Mouse (Mus musculus) B cell, adult (primary cell): ENCODE measurements around the gene Esyt2. TPM values are rescaled to one million over a fixed set of nuclear protein-coding genes. Genes with fewer than 3 reads are reported as not detected.

Experiments
- total RNA-seq: library from RNA; stranded (reverse); gene quantifications from 4 replicates; pipeline ENCODE4 v1.2.4, GENCODE M21; 2023; ENCODE audit not compliant: inconsistent age

The Esyt2 gene
- 67.2 to 80.9 TPM (median 70.9 TPM) in 4 replicates for total RNA-seq

DNA sequence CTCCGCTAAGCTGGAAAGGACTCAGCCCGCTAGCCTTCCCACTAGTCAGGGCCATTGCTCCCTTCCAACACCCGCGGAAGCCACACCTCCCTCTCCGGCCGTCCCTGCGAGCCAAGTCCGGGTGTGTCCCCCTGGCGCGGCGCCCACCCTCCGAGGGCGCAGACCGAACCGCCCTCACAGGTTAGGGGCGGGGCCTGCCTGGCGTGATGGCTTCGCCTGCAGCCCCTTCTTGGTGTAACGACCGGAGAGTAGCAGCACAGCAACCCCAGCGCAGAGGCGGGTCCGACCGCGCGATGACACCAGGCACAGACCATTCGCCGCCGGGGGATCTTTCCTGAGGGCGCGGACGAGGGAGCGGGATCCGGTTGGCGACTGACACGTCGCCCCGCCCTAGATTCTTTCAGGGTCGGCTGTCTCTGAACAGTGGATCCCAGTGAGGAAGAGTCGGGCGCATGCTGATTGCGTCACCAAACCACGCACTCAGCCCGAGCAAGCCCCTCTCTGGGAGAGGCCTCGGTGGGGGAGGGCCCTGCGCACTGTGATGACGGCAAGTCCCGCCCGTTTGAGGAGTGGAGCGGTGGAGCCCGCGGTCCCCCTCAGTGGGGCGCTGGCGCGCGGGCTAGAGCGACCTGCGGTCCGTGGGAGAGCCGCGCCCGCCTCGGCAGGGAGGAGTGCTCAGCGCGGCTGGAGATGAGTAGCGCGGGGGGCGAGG, at the start of gene Esyt2:
TSS of gene Esyt2 (plus strand) at position 544 of the 712 bp plus-strand sequence.

DNA sequence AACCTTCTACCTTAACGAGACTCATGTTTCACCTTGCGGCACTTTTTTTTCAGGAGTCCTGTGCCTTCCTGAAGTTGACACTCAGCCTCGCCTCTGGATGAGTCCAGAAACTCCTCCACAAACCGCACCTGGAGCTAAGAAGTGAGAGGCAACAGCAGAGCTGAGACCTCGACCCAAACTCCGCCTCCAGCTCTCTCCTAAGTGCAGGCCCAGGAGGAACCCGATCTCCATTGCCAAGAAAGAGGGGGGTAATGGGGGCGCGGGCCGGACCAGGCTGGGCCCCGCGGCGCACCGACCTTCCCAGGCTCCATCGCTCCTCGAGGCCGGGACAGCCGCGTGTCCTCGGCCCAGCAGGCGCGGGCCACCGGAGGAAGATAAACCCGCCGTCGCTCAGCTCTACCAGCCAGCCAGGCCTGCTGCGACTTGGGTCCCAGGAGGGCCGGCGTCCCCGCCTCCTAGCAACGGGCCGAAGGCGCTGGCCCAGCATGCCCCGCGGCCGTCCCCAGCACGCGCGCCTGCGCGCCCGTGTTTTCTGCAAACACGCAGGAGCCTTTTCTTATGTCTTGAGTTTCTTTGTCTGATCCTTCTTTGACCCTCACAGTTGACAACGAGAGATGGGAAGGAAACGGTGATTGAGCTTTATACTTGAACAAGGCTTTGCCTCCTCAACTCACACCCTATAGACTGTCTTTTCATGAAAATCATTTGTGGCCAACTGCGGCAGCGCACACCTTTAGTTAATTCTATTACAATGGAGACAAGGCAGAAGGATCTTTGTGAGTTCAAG, 18.2 kb upstream of the Esyt2 start, which contains the start of gene Wdr60:
TSS of gene Wdr60 (minus strand) at position 468 of the 787 bp plus-strand sequence.

DNA sequence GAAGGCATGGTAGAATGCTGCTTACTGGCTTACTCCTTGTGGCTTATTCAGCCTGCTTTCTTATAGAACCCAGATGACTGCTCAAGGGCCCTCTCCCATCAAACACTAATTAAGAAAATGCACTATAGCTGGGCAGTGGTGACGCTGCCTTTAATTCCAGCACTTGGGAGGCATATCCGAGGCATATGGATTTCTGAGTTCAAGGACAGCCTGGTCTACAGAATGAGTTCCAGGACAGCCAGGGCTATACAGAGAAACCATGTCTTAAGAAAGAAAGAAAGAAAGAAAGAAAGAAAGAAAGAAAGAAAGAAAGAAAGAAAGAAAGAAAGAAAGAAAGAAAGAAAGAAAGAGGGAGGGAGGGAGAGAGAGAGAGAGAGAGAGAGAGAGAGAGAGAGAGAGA, 5.9 kb upstream of the Esyt2 start, which contains the start of gene Gm11027:
TSS of gene Gm11027 (plus strand) at position 301 of the 400 bp plus-strand sequence.

DNA sequence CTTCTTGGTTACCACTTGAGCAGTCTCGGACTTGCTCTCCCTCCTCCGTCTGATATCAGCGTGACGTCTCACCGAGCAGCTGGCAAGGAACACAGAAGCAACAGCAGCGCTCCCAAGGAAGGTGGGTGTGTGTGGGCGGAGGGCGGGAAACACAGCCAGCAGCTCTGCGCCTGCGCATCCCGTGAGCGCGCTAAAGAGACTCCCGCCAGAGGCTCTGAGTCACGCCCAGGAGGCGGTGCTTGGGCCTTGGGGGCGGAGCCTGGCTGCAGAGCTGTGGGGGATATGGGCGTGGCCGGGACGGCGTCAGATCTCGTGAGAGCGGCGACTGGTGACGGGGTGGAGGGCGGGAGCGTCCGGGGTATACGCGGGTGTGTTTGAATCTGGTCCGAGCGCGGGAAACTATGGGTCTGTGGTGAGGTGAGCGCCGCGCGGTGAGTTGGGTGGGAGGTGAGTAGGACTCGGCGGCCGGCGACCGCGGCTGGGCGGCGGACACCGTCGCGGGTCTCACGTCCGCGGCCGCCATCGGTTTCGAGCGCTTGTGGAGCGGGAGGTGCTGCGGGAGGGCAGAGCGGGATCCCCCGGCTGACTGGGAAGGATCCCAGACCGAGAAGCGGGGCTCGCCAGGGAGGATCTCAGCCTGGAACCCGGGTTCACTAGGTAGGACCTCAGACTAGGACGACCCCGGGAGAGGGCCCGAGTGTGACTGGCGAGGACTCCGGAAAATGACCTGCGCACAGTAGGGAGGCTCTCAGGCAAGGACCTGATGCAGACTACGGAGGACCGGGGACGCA, 124.2 kb downstream of the Esyt2 start, which contains the start of gene Ncapg2:
TSS of gene Ncapg2 (plus strand) at position 358 of the 791 bp plus-strand sequence.

Other genes with a start within 250 kb of the Esyt2 start
- 31.6 to 38.9 TPM (median 34.2 TPM) in 4 replicates for gene Zfp386, start 233.5 kb upstream of the Esyt2 start, total RNA-seq
- gene Vipr2, start 203.5 kb upstream of the Esyt2 start, total RNA-seq: not detected in 4 replicates
- 1.3 to 2.7 TPM (median 2.2 TPM) in 4 replicates for gene Wdr60, start 18.2 kb upstream of the Esyt2 start, total RNA-seq
- gene Gm11027, start 5.8 kb upstream of the Esyt2 start, total RNA-seq: not detected in 4 replicates
- 8.1 to 10.0 TPM (median 9.4 TPM) in 4 replicates for gene Ncapg2, start 124.2 kb downstream of the Esyt2 start, total RNA-seq
- not detected in 4 replicates for gene Ptprn2, start 204.5 kb downstream of the Esyt2 start, total RNA-seq